9 mouse cellular contexts compared by ENCODE assay signal in the genomic region with DNA sequence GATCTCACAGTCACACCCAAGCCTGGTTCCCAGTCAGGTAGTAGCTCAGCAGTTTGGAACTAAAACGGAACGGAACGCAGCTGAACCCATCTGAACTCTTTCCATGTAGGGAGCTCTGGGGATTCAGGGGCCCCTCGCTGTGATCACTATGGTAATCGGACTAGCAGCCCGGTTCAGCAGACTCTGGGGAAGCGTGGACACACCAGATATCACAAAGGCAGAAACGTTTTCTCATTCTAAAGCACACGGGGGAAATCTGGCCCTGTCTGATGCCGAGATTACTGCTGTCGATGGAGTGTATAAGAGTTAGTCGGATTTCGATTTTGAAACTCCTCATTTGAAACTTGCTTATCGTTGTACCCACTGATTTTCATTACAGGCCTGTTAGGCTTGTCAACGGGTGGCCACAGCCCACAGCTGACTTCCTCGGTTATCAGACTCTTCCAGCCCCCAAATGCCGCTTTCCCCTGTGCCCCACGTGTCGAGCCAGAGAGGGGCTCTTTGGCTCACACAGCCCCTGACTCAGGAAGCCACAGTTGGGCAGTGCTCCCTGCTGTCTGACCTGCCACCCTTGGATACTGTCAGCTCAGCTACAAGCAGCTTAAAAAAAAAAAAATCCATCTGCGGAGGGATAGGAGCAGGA.
DNase-seq lines count a peak whose midpoint lies in the region; ATAC-seq and TF ChIP-seq lines count a peak whose summit lies in the region.
"Had no signal": no experiment of that assay in that cellular context is flagged by ENCODE, and none has a peak within 500 bp of the region (broad histone marks: within the 10 kb centered on the region; RNA-seq: fewer than 3 reads in every experiment).

No protein-coding gene starts in this region.

- 13% methylated on average over 20 of the region's 20 CpGs for WGBS in heart, embryonic 16.5 days
- WGBS in heart, adult 2 months: 15% methylated on average over 20 of the region's 20 CpGs
- WGBS in embryonic facial prominence, embryonic 14.5 days: 32% methylated on average over 20 of the region's 20 CpGs
- WGBS in hindbrain, embryonic 14.5 days: 19% methylated on average over 20 of the region's 20 CpGs
- WGBS in midbrain, embryonic 14.5 days: 12% methylated on average over 20 of the region's 20 CpGs

- no peak for TF ChIP-seq POLR2A in heart, adult 2 months (IDR thresholded peaks at IDR 0.05; ENCODE audit: insufficient read depth, low read depth, low read length)

- H3K4me2 ChIP-seq in heart, embryonic 16.5 days (ENCODE audit: low read depth, low read length): peak overlapping the region; percentile 61
- H3K4me2 ChIP-seq in embryonic facial prominence, embryonic 14.5 days (ENCODE audit: low read depth, low read length): peak overlapping the region; percentile 33; the same call in 1 of the 2 replicates
- peak overlapping the region; percentile 34 for H3K4me2 ChIP-seq in hindbrain, embryonic 14.5 days (replicated peaks)
- peak overlapping the region; percentile 44 for H3K4me2 ChIP-seq in midbrain, embryonic 14.5 days (ENCODE audit: low read length)

- intact Hi-C loops in heart, adult 2 months (cut with DNase I): no loop called here

- H3K4me3 ChIP-seq in heart, embryonic 16.5 days (ENCODE audit: low read length): peak overlapping the region; percentile 35
- no peak overlapping the region for H3K4me3 ChIP-seq in heart, adult 2 months
- H3K4me3 ChIP-seq in embryonic facial prominence, embryonic 14.5 days (ENCODE audit: low read depth, low read length): 0 out of 2 replicates have a peak overlapping the region, but pooled peaks have one; percentile 2
- H3K4me3 ChIP-seq in hindbrain, embryonic 14.5 days (replicated peaks; ENCODE audit: low read length): no peak overlapping the region
- no peak overlapping the region for H3K4me3 ChIP-seq in midbrain, embryonic 14.5 days (replicated peaks; ENCODE audit: low read depth, low read length)

- ATAC-seq in heart, embryonic 16.5 days (replicated peaks; ENCODE audit: extremely low read depth, insufficient read depth, low FRiP score): 0 out of 2 replicates have a peak, but pooled peaks have one; percentile 49
- ATAC-seq in embryonic facial prominence, embryonic 14.5 days (ENCODE audit: low read depth): no peak
- no peak for ATAC-seq in hindbrain, embryonic 14.5 days (ENCODE audit: low FRiP score)
- peak; percentile 68 for ATAC-seq in midbrain, embryonic 14.5 days (ENCODE audit: low FRiP score, low TSS enrichment)

- H3K79me2 ChIP-seq in heart, adult 2 months (replicated peaks; ENCODE audit: control insufficient read depth, insufficient read depth, low read length): no peaks in the 10 kb centered on the region

- H3K4me1 ChIP-seq in heart, embryonic 16.5 days (ENCODE audit: control insufficient read depth, insufficient read depth, low read length): no peaks in the 10 kb centered on the region
- H3K4me1 ChIP-seq in heart, adult 2 months (ENCODE audit: control insufficient read depth, insufficient read depth, low read length): no peaks in the 10 kb centered on the region
- H3K4me1 ChIP-seq in embryonic facial prominence, embryonic 14.5 days (ENCODE audit: control insufficient read depth, insufficient read depth, low read length): 0 out of 2 replicates have a peak, but pooled peaks cover 4% of the 10 kb centered on the region
- H3K4me1 ChIP-seq in hindbrain, embryonic 14.5 days (replicated peaks; ENCODE audit: control insufficient read depth, insufficient read depth, low read length): peaks cover 7% of the 10 kb centered on the region
- peaks cover 8% of the 10 kb centered on the region; the same call in 1 of the 2 replicates for H3K4me1 ChIP-seq in midbrain, embryonic 14.5 days (ENCODE audit: control insufficient read depth, insufficient read depth, low read length)

- H3K27me3 ChIP-seq in heart, embryonic 16.5 days (ENCODE audit: control insufficient read depth, insufficient read depth, low read length): no peaks in the 10 kb centered on the region
- no peaks in the 10 kb centered on the region for H3K27me3 ChIP-seq in heart, adult 2 months (ENCODE audit: control insufficient read depth, insufficient read depth, low read length)
- no peaks in the 10 kb centered on the region for H3K27me3 ChIP-seq in embryonic facial prominence, embryonic 14.5 days (replicated peaks; ENCODE audit: control insufficient read depth, insufficient read depth, low read length)
- no peaks in the 10 kb centered on the region for H3K27me3 ChIP-seq in hindbrain, embryonic 14.5 days (ENCODE audit: control insufficient read depth, insufficient read depth, low read length)
- H3K27me3 ChIP-seq in midbrain, embryonic 14.5 days (ENCODE audit: control insufficient read depth, insufficient read depth, low read length): no peaks in the 10 kb centered on the region

- TF ChIP-seq EP300 in heart, adult 2 months (IDR thresholded peaks at IDR 0.05; ENCODE audit: insufficient read depth, low read depth, low read length): no peak

- no peaks in the 10 kb centered on the region for H3K36me3 ChIP-seq in heart, embryonic 16.5 days (ENCODE audit: control insufficient read depth, insufficient read depth)
- H3K36me3 ChIP-seq in heart, adult 2 months (ENCODE audit: control insufficient read depth, insufficient read depth, low read length): no peaks in the 10 kb centered on the region
- no peaks in the 10 kb centered on the region for H3K36me3 ChIP-seq in embryonic facial prominence, embryonic 14.5 days (ENCODE audit: control insufficient read depth, insufficient read depth, low read length)
- H3K36me3 ChIP-seq in hindbrain, embryonic 14.5 days (replicated peaks; ENCODE audit: control insufficient read depth, insufficient read depth): no peaks in the 10 kb centered on the region
- no peaks in the 10 kb centered on the region for H3K36me3 ChIP-seq in midbrain, embryonic 14.5 days (ENCODE audit: control insufficient read depth, insufficient read depth, low read length)

- DNase-seq in heart, adult 2 months: no peak
- DNase-seq in embryonic facial prominence, embryonic 14.5 days (ENCODE audit: low spot score): no peak
- no peak for DNase-seq in hindbrain, embryonic 14.5 days (ENCODE audit: low spot score)
- DNase-seq in midbrain, embryonic 14.5 days: peak; percentile 59
- DNase-seq in MN1 (ENCODE audit: low spot score): no peak
- DNase-seq in adrenal gland, adult 2 months: no peak
- DNase-seq: kidney, adult 18-20 months; lung, adult 18-20 months had no signal

- TF ChIP-seq CTCF in heart, adult 2 months (IDR thresholded peaks at IDR 0.05): no peak

- H3K27ac ChIP-seq in heart, embryonic 16.5 days (ENCODE audit: low read length): no peak overlapping the region
- H3K27ac ChIP-seq in heart, adult 2 months: no peak overlapping the region
- H3K27ac ChIP-seq in embryonic facial prominence, embryonic 14.5 days (replicated peaks; ENCODE audit: low read depth, low read length): no peak overlapping the region
- H3K27ac ChIP-seq in hindbrain, embryonic 14.5 days: no peak overlapping the region
- no peak overlapping the region for H3K27ac ChIP-seq in midbrain, embryonic 14.5 days (replicated peaks; ENCODE audit: low read depth, low read length)

- H3K9me3 ChIP-seq in heart, embryonic 16.5 days (replicated peaks; ENCODE audit: control insufficient read depth, low read length): no peaks in the 10 kb centered on the region
- H3K9me3 ChIP-seq in embryonic facial prominence, embryonic 14.5 days (ENCODE audit: control insufficient read depth, low read length): no peaks in the 10 kb centered on the region
- no peaks in the 10 kb centered on the region for H3K9me3 ChIP-seq in hindbrain, embryonic 14.5 days (ENCODE audit: control insufficient read depth, low read length)
- no peaks in the 10 kb centered on the region for H3K9me3 ChIP-seq in midbrain, embryonic 14.5 days (ENCODE audit: control insufficient read depth, low read length)

- H3K9ac ChIP-seq in heart, embryonic 16.5 days (ENCODE audit: low read length): peak overlapping the region; percentile 23; the same call in 1 of the 2 replicates
- no peak overlapping the region for H3K9ac ChIP-seq in heart, adult 2 months (ENCODE audit: low read depth, low read length)
- H3K9ac ChIP-seq in embryonic facial prominence, embryonic 14.5 days (ENCODE audit: low read depth, low read length): peak overlapping the region; percentile 40; the same call in 1 of the 2 replicates
- H3K9ac ChIP-seq in hindbrain, embryonic 14.5 days: peak overlapping the region; percentile 11; the same call in 1 of the 2 replicates
- 0 out of 2 replicates have a peak overlapping the region, but pooled peaks have one; percentile 12 for H3K9ac ChIP-seq in midbrain, embryonic 14.5 days (replicated peaks; ENCODE audit: low read length)

Comparison
In these comparisons a context has a peak if more than half of its experiments do, and no peak if none do; other contexts are left out.
1. H3K4me3 ChIP-seq: peak in heart, embryonic 16.5 days (single experiment) and embryonic facial prominence, embryonic 14.5 days (single experiment); none in heart, adult 2 months (single experiment), hindbrain, embryonic 14.5 days (single experiment) and midbrain, embryonic 14.5 days (single experiment).
2. ATAC-seq: peak in heart, embryonic 16.5 days (single experiment) and midbrain, embryonic 14.5 days (single experiment); none in embryonic facial prominence, embryonic 14.5 days (single experiment) and hindbrain, embryonic 14.5 days (single experiment).
3. Peak in every context shown above with its lines, with median percentiles within 50 percentile points of each other: H3K4me2 ChIP-seq.